Mouse (Mus musculus) right cerebral cortex, adult 18-20 months (tissue): ENCODE data around the gene Atoh7.

Experiments used
- DNase-seq: peaks from one replicate; pipeline ENCODE4 v3.0.0; 2022; ENCODE audit warnings: mixed read lengths

Atoh7 gene

GRCm38 (mm10) chr10:63099941-63100562 lies 601 bp downstream of the Atoh7 start:
- DNase-seq: peak; percentile 83

- DNase-seq: no peak
Observed at GRCm38 (mm10) chr10:63100657-63101056, 1.2 kb downstream of the Atoh7 start.

- no peak for DNase-seq
Observed at GRCm38 (mm10) chr10:63113027-63113604, 13.7 kb downstream of the Atoh7 start.

- DNase-seq: no peak
Observed at GRCm38 (mm10) chr10:63113716-63114360, 14.4 kb downstream of the Atoh7 start.

- DNase-seq: no peak
Observed at GRCm38 (mm10) chr10:63115881-63116280, 16.4 kb downstream of the Atoh7 start.

GRCm38 (mm10) chr10:63116376-63116775 lies 16.9 kb downstream of the Atoh7 start:
- DNase-seq: no peak

- DNase-seq: no peak
Observed at GRCm38 (mm10) chr10:63117583-63117982, 18.1 kb downstream of the Atoh7 start.

- DNase-seq: no peak
Observed at GRCm38 (mm10) chr10:63119916-63120315, 20.5 kb downstream of the Atoh7 start.

GRCm38 (mm10) chr10:63121961-63122360 lies 22.5 kb downstream of the Atoh7 start:
- no peak for DNase-seq

- DNase-seq: peak; percentile 65
Observed at GRCm38 (mm10) chr10:63122516-63122915, 23.1 kb downstream of the Atoh7 start.

- DNase-seq: no peak
Observed at GRCm38 (mm10) chr10:63123141-63123540, 23.7 kb downstream of the Atoh7 start.

- no peak for DNase-seq
Observed at GRCm38 (mm10) chr10:63124016-63124415, 24.6 kb downstream of the Atoh7 start.

GRCm38 (mm10) chr10:63125343-63125742 lies 25.9 kb downstream of the Atoh7 start:
- DNase-seq: no peak

- DNase-seq: no peak
Observed at GRCm38 (mm10) chr10:63126116-63126515, 26.7 kb downstream of the Atoh7 start.

- no peak for DNase-seq
Observed at GRCm38 (mm10) chr10:63127156-63127555, 27.7 kb downstream of the Atoh7 start.

GRCm38 (mm10) chr10:63128256-63128655 lies 28.8 kb downstream of the Atoh7 start:
- DNase-seq: peak; percentile 75

- DNase-seq: no peak
Observed at GRCm38 (mm10) chr10:63130500-63130899, 31.0 kb downstream of the Atoh7 start.

- no peak for DNase-seq
Observed at GRCm38 (mm10) chr10:63132356-63132755, 32.9 kb downstream of the Atoh7 start.

GRCm38 (mm10) chr10:63133326-63133725 lies 33.9 kb downstream of the Atoh7 start:
- no peak for DNase-seq

GRCm38 (mm10) chr10:63135680-63136079 lies 36.2 kb downstream of the Atoh7 start:
- no peak for DNase-seq

GRCm38 (mm10) chr10:63136436-63136835 lies 37.0 kb downstream of the Atoh7 start:
- no peak for DNase-seq

- DNase-seq: no peak
Observed at GRCm38 (mm10) chr10:63142660-63143059, 43.2 kb downstream of the Atoh7 start.
